ENCODE assay signal across 16 mouse cellular contexts in the genomic region with DNA sequence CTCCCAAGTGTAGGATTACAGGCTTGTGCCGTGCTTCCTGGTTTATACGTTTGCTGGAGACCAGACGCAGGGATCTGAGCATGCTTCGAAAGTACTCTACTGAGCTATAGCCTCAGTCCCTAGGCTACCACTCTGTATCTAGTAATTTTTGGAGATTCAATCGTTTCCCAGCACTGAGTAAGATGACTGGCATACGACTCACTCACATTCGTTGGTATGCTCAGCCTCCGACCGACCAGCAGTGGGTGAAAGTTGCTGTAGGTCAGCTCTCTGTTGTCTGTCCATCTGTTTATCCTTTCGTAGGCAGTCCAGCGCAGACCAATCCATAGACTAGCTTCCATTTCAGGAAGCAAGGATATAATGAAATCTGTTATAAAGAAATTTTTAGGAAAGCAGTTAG.
"Had no signal": no experiment of that assay in that cellular context is flagged by ENCODE, and none has a peak within 500 bp of the region (broad histone marks: within the 10 kb centered on the region; RNA-seq: fewer than 3 reads in every experiment).

No protein-coding gene starts in this region.

- DNase-seq: liver, postnatal 0 days; lung, adult 2 months; lung, postnatal 14 days; lung, postnatal 36 days; right cerebral cortex, postnatal 14 days; right cerebral cortex, postnatal 4 days; spleen, adult 18-20 months; thymus, adult 18-20 months; thymus, postnatal 14 days; thymus, postnatal 36 days had no signal

- H3K9me3 ChIP-seq: lung, embryonic 15.5 days; megakaryocyte, embryonic 14.5 days; midbrain, embryonic 13.5 days; midbrain, embryonic 15.5 days; neural tube, embryonic 12.5 days had no signal

- H3K27me3 ChIP-seq: lung, embryonic 15.5 days; megakaryocyte, embryonic 14.5 days; midbrain, embryonic 13.5 days; midbrain, embryonic 15.5 days; neural tube, embryonic 12.5 days had no signal

- H3K4me1 ChIP-seq: lung, embryonic 15.5 days; megakaryocyte, embryonic 14.5 days; midbrain, embryonic 13.5 days; midbrain, embryonic 15.5 days; neural tube, embryonic 12.5 days had no signal

- ATAC-seq: liver, postnatal 0 days; lung, postnatal 0 days; midbrain, embryonic 13.5 days; midbrain, embryonic 15.5 days had no signal

- H3K4me3 ChIP-seq: lung, embryonic 15.5 days; megakaryocyte, embryonic 14.5 days; midbrain, embryonic 13.5 days; midbrain, embryonic 15.5 days; neural tube, embryonic 12.5 days had no signal

- H3K36me3 ChIP-seq: lung, embryonic 15.5 days; midbrain, embryonic 13.5 days; midbrain, embryonic 15.5 days; neural tube, embryonic 12.5 days had no signal
